Mouse (Mus musculus): ENCODE results near the gene Jmjd8. TPM values are rescaled to one million over a fixed set of nuclear protein-coding genes. Genes with fewer than 3 reads are reported as not detected.

Jmjd8 gene
- polyA plus RNA-seq, 1 experiment from 2014 or later = 29.7 TPM

DNA sequence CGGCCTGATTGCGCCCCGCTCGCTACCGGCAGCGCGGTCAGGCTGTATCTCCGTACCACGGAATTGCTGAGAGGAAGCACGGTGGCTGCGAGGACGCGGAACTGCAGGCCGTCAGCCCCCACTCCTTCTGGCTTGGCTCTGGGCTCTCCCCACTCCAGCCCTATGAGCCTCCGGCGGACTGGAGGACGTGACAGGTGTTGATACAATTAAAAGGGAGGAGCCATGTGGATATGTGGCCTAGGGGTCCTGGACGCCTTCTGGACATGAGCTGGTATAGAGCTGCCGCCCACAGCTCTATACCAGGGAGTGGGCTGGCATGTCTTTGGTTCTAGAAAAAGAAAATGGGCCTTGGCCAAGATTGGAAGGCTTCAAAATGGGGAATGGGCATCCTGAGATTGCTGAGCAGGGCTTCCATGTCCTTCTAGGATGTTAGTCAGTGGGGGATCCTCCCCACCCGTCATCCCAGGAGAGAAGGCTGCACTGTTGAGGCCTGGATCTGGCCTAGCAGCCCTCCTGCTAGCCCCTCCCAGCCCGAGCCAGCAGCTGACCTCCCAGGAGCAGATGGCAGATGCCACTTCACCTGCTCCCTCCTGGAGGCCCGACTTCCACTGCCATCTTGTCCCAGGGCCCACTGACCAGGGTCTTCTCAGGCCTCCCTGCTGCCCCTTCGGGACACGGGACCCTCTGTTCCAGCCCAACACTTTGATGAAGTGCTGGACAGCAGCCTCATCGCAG lies 18.9 kb upstream of the Jmjd8 start:
- peak; percentile 22 for DNase-seq (ENCODE audit: low spot score)
- Histone ChIP-seq H3K4me1 (replicated peaks; ENCODE audit: control insufficient read depth, insufficient read depth) (no peaks in the 10 kb centered on the region), H3K27me3 (ENCODE audit: control insufficient read depth, insufficient read depth, low read length) (0 out of 2 replicates have a peak, but pooled peaks cover 2% of the 10 kb centered on the region)

DNA sequence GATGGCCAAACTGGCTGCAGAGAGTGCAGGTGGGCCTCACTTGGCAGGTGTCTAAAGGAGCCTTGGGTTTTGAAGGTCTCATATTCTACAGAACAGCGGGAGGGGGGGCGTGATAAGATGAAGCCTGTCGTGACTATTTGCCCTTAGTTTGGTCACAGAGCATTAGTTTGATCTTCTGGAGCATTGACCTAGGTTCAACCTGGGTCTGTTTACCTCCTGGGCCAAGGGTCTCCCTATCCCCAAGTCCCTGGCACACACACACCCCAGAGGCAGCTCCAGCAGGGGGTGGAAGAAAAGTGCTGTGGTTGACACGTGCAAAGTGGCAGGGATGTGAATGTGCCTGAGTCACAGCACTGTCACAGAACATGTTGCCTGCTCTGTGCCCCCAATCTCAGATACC lies 17.8 kb upstream of the Jmjd8 start:
- TF ChIP-seq CTCF (IDR thresholded peaks at IDR 0.05; ENCODE audit: low read depth) = no peak
- no peak for TF ChIP-seq EP300 (optimal IDR thresholded peaks at IDR 0.05)
- Histone ChIP-seq H3K4me3 (ENCODE audit: low read depth, low read length) (no peak overlapping the region), H3K36me3 (ENCODE audit: control insufficient read depth, insufficient read depth, low read length) (no peaks in the 10 kb centered on the region), H3K9me3 (ENCODE audit: control insufficient read depth, low read length) (no peaks in the 10 kb centered on the region), H3K4me1 (replicated peaks; ENCODE audit: control insufficient read depth, insufficient read depth) (no peaks in the 10 kb centered on the region), H3K27ac (replicated peaks) (no peak overlapping the region), H3K27me3 (ENCODE audit: control insufficient read depth, insufficient read depth, low read length) (0 out of 2 replicates have a peak, but pooled peaks cover 2% of the 10 kb centered on the region), H3K4me2 (replicated peaks; ENCODE audit: low read depth) (no peak overlapping the region), H3K9ac (ENCODE audit: low read length) (no peak overlapping the region)
- DNase-seq (ENCODE audit: low spot score) (no peak), ATAC-seq (ENCODE audit: low FRiP score, low TSS enrichment) (no peak)
- whole genome bisulfite sequencing = 64% methylated on average over 4 of the region's 4 CpGs

More for the DNA sequence above, 18.9 kb upstream of the Jmjd8 start:
- Histone ChIP-seq H3K9me3 (ENCODE audit: control insufficient read depth, low read length) (no peaks in the 10 kb centered on the region), H3K9ac (ENCODE audit: low read length) (peak overlapping the region; percentile 53), H3K36me3 (ENCODE audit: control insufficient read depth, insufficient read depth, low read length) (no peaks in the 10 kb centered on the region), H3K4me2 (replicated peaks; ENCODE audit: low read depth) (peak overlapping the region; percentile 84), H3K4me3 (ENCODE audit: low read depth, low read length) (peak overlapping the region; percentile 52), H3K27ac (replicated peaks) (no peak overlapping the region)
- TF ChIP-seq EP300 (optimal IDR thresholded peaks at IDR 0.05) (no peak), CTCF (IDR thresholded peaks at IDR 0.05; ENCODE audit: low read depth) (no peak)
- ATAC-seq (ENCODE audit: low FRiP score, low TSS enrichment) = peak; percentile 47; the same call in 1 of the 2 replicates
- WGBS = 11% methylated on average over 24 of the region's 25 CpGs

DNA sequence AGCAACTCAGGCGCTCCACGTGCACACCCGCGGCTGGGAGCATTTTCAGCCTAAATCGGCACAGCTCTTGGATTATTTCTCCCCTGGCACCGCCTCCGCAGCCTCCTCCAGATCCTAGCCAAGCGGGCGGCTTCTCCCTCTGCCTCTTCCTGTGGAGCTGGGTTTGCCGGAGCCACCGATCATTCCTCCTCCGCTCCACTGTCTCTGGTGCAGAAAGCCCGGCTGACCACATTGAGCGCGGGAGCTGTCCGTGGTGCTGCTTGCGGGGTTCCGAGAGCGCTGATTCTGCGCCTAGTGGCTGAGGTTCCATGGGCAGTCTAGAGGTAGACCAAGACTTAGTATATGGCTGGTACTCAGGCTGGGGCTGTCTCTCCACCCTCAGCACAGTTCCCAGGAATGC lies 15.2 kb upstream of the Jmjd8 start:
- H3K4me2 ChIP-seq (replicated peaks; ENCODE audit: low read depth) = no peak overlapping the region
- H3K36me3 ChIP-seq (ENCODE audit: control insufficient read depth, insufficient read depth, low read length) = no peaks in the 10 kb centered on the region
- H3K4me3 ChIP-seq (ENCODE audit: low read depth, low read length) = no peak overlapping the region
- H3K4me1 ChIP-seq (replicated peaks; ENCODE audit: control insufficient read depth, insufficient read depth) = no peaks in the 10 kb centered on the region
- H3K27ac ChIP-seq (replicated peaks) = no peak overlapping the region
- H3K27me3 ChIP-seq (ENCODE audit: control insufficient read depth, insufficient read depth, low read length) = 0 out of 2 replicates have a peak, but pooled peaks cover 2% of the 10 kb centered on the region
- ATAC-seq (ENCODE audit: low FRiP score, low TSS enrichment) (peak; percentile 69), DNase-seq (ENCODE audit: low spot score) (peak; percentile 93)
- no peaks in the 10 kb centered on the region for H3K9me3 ChIP-seq (ENCODE audit: control insufficient read depth, low read length)
- no peak overlapping the region for H3K9ac ChIP-seq (ENCODE audit: low read length)
- WGBS = 4% methylated on average over 20 of the region's 20 CpGs
- TF ChIP-seq EP300 (optimal IDR thresholded peaks at IDR 0.05) = no peak
- peak; percentile 80 for TF ChIP-seq CTCF (IDR thresholded peaks at IDR 0.05; ENCODE audit: low read depth)

DNA sequence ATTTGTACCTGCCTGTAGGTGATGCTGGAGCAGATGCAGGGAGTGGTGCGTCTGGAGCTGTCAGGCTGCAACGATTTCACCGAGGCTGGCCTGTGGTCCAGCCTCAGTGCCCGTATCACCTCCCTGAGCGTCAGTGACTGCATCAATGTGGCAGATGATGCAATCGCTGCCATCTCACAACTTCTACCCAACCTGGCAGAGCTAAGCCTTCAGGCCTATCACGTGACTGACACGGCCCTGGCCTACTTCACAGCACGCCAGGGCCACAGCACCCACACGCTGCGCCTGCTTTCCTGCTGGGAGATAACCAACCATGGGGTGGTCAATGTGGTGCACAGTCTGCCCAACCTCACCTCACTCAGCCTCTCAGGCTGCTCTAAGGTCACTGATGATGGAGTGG lies 11.0 kb upstream of the Jmjd8 start:
- WGBS = 79% methylated on average over 11 of the region's 11 CpGs
- H3K9me3 ChIP-seq (ENCODE audit: control insufficient read depth, low read length) = no peaks in the 10 kb centered on the region

DNA sequence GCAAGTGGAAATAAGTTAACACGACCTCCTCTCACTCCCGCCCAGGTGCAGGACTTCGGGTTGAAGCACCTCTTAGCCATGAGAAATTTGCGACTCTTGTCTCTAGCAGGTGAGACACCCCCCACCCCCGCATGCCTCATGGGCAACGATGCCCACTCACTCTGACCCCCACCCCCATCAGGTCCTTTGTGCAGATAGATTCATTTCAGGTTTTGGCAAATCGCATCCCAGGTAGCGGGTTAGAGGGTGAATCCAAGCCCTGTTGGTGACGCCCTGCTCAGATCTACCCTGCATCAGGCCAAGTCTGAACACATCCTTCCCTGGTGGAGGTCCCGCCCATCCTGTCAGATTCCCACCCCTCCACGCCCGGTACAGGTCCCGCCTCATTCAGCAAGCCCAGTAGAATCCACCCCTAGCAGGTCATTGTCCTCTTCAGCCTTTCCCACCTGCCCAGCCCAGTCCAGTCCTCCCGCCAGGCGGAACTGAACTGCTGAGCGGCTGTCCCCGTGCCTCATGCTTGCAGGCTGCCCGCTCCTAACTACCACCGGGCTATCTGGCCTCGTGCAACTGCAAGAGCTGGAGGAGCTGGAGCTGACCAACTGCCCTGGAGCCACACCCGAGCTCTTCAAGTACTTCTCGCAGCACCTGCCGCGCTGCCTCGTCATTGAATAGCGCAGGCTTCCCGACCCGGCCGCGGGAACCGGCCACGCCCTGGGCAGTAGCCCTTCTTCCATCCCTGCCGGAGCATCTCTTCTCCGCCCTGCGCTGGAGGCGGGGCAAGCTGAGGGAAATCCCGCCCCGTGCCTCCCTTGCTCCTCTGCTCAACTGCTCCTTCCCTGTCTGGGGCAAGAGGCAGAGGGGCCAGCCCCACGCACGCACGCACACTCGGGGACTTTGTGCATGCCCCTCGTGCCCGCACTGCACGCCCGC lies 9.6 kb upstream of the Jmjd8 start:
- Histone ChIP-seq H3K27ac (replicated peaks) (no peak overlapping the region), H3K36me3 (ENCODE audit: control insufficient read depth, insufficient read depth, low read length) (no peaks in the 10 kb centered on the region), H3K9ac (ENCODE audit: low read length) (no peak overlapping the region), H3K4me2 (replicated peaks; ENCODE audit: low read depth) (peak overlapping the region; percentile 42; the same call in 1 of the 2 replicates), H3K9me3 (ENCODE audit: control insufficient read depth, low read length) (no peaks in the 10 kb centered on the region), H3K4me1 (replicated peaks; ENCODE audit: control insufficient read depth, insufficient read depth) (peaks cover 3% of the 10 kb centered on the region), H3K4me3 (ENCODE audit: low read depth, low read length) (0 out of 2 replicates have a peak overlapping the region, but pooled peaks have one; percentile 6), H3K27me3 (ENCODE audit: control insufficient read depth, insufficient read depth, low read length) (no peaks in the 10 kb centered on the region)
- peak; percentile 28 for ATAC-seq (ENCODE audit: low FRiP score, low TSS enrichment)
- TF ChIP-seq EP300 (optimal IDR thresholded peaks at IDR 0.05) (no peak), CTCF (IDR thresholded peaks at IDR 0.05; ENCODE audit: low read depth) (no peak)
- 8% methylated on average over 39 of the region's 46 CpGs for WGBS
- DNase-seq (ENCODE audit: low spot score) = no peak

More for the DNA sequence above, 11.0 kb upstream of the Jmjd8 start:
- Histone ChIP-seq H3K4me1 (replicated peaks; ENCODE audit: control insufficient read depth, insufficient read depth) (no peaks in the 10 kb centered on the region), H3K4me2 (replicated peaks; ENCODE audit: low read depth) (no peak overlapping the region), H3K9ac (ENCODE audit: low read length) (no peak overlapping the region), H3K36me3 (ENCODE audit: control insufficient read depth, insufficient read depth, low read length) (no peaks in the 10 kb centered on the region), H3K27me3 (ENCODE audit: control insufficient read depth, insufficient read depth, low read length) (no peaks in the 10 kb centered on the region), H3K4me3 (ENCODE audit: low read depth, low read length) (no peak overlapping the region), H3K27ac (replicated peaks) (no peak overlapping the region)
- DNase-seq (ENCODE audit: low spot score) (no peak), ATAC-seq (ENCODE audit: low FRiP score, low TSS enrichment) (no peak)
- no peak for TF ChIP-seq EP300 (optimal IDR thresholded peaks at IDR 0.05)
- TF ChIP-seq CTCF (IDR thresholded peaks at IDR 0.05; ENCODE audit: low read depth) = no peak

Data from stomach, postnatal 0 days (tissue).